Mouse (Mus musculus) forebrain, embryonic 16.5 days (tissue): ENCODE data around the gene Card9. TPM values are rescaled to one million over a fixed set of nuclear protein-coding genes. Genes with fewer than 3 reads are reported as not detected.
"Not testable (repeated sequence)": the region's sequence is repeated elsewhere in the genome, so short reads cannot be mapped to it uniquely, and the experiment has no call there.

Source experiments
- ATAC-seq: fragments of 200-750 bp; cut with Nextera tagmentation; 2 replicates; pipeline ENCODE4 v1.8.0; 2017; ENCODE audit warnings: mild to moderate bottlenecking, moderate library complexity
- H3K27ac ChIP-seq: fragments of 300-500 bp; sonication (generic); 2 replicates; pipeline ENCODE4 v1.5.1; 2014; ENCODE audit warnings: low read length, control low read depth
- H3K27me3 ChIP-seq: fragments of 300-500 bp; sonication (generic); replicated peaks from 2 replicates; pipeline ENCODE4 v1.6.1; 2014; ENCODE audit warnings: low read length; ENCODE audit not compliant: control insufficient read depth, insufficient read depth
- H3K36me3 ChIP-seq: fragments of 300-500 bp; sonication (generic); 2 replicates; pipeline ENCODE4 v1.6.1; 2014; ENCODE audit not compliant: control insufficient read depth, insufficient read depth
- H3K4me1 ChIP-seq: fragments of 300-500 bp; sonication (generic); replicated peaks from 2 replicates; pipeline ENCODE4 v1.6.1; 2014; ENCODE audit warnings: low read length; ENCODE audit not compliant: control insufficient read depth, insufficient read depth
- H3K4me2 ChIP-seq: fragments of 300-500 bp; sonication (generic); 2 replicates; pipeline ENCODE4 v1.6.1; 2014; ENCODE audit warnings: mild to moderate bottlenecking, low read length, control low read depth
- H3K4me3 ChIP-seq: fragments of 300-500 bp; sonication (generic); replicated peaks from 2 replicates; pipeline ENCODE4 v1.5.1; 2014; ENCODE audit warnings: mild to moderate bottlenecking, low read length, control low read depth
- H3K9ac ChIP-seq: fragments of 300-500 bp; sonication (generic); replicated peaks from 2 replicates; pipeline ENCODE4 v1.6.1; 2014; ENCODE audit warnings: low read depth, low read length, control low read depth
- H3K9me3 ChIP-seq: fragments of 300-500 bp; sonication (generic); 2 replicates; pipeline ENCODE4 v1.6.1; 2016; ENCODE audit warnings: low read length; ENCODE audit not compliant: control insufficient read depth
- WGBS: fragments of 180-500 bp; shearing (Covaris S2); extraction: QIAGEN DNeasy Blood & Tissue Kit; methylation state at CpG from one replicate; pipeline ENCODE4 v1.1.7; 2014; 5-methylcytosine and 5-hydroxymethylcytosine counted together
- polyA plus RNA-seq: library from polyadenylated mRNA; unstranded; fragments of >200 nt; fragmentation: Nextera tagmentation; extraction: Ambion mirVana; gene quantifications from 2 replicates; pipeline ENCODE4 v1.2.1, GENCODE M21; 2015

Card9 gene
- polyA plus RNA-seq, 1 experiment from 2014 or later, result 2.2 TPM

- Histone ChIP-seq H3K9me3 (no peaks in the 10 kb centered on the region), H3K9ac (no peak overlapping the region), H3K4me1 (0 out of 2 replicates have a peak, but pooled peaks cover 4% of the 10 kb centered on the region), H3K36me3 (peaks cover 57% of the 10 kb centered on the region), H3K4me3 (no peak overlapping the region), H3K27me3 (no peaks in the 10 kb centered on the region), H3K4me2 (no peak overlapping the region), H3K27ac (no peak overlapping the region)
- ATAC-seq, result no peak
- 92% methylated on average over 8 of the region's 8 CpGs for WGBS
Observed at GRCm38 (mm10) chr2:26398978-26399377, 38.3 kb upstream of the Card9 start.

DNA sequence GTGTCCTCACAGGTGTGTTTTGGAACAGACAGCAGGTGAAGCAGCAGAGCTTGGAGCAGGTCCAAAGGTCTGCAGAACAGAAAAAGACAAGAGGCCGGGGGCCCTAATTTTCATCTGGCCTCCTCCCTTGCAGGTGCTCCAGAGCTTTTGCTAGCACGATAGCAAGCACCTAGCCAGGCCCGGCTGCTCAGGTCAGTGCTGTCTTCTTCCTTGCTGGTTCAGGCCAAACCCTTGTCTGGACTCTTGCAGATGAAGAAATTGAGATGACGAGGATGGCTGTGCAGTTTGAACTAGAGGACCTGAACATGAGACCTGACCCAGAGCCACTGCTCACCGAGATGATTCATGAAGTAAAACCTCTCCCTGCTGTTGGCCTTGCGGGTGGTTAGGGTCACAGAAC is 30.9 kb upstream of the Card9 start:
- Histone ChIP-seq H3K4me2 (no peak overlapping the region), H3K27me3 (no peaks in the 10 kb centered on the region), H3K4me1 (peaks cover 22% of the 10 kb centered on the region), H3K27ac (no peak overlapping the region), H3K9me3 (no peaks in the 10 kb centered on the region), H3K4me3 (no peak overlapping the region), H3K9ac (no peak overlapping the region), H3K36me3 (peaks cover 52% of the 10 kb centered on the region)
- no peak for ATAC-seq
- WGBS, result 94% methylated on average over 6 of the region's 6 CpGs

DNA sequence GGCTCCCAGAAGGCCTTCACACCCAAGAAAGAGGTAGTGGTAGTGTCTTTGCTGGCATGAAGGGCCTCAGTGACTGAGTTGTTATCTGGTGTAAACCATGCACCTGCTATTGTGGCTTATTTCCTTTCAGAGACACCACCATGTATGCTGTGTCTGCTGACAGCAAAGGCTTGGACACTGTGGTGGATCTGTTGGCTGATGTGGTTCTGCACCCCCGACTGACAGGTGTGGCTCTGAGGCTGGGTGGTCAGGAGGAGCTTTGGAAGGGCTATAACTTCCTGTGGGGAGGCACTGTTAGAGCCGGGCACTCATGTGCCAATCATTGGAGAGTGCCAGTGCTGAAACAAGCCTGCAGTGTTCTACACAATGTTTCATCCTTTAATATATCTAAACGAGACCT is 30.2 kb upstream of the Card9 start:
- H3K4me1 ChIP-seq, result peaks cover 22% of the 10 kb centered on the region
- no peak overlapping the region for H3K4me2 ChIP-seq
- ATAC-seq, result no peak
- 92% methylated on average over 3 of the region's 3 CpGs for WGBS
- H3K9me3 ChIP-seq, result no peaks in the 10 kb centered on the region
- no peak overlapping the region for H3K27ac ChIP-seq
- H3K9ac ChIP-seq, result no peak overlapping the region
- no peak overlapping the region for H3K4me3 ChIP-seq
- H3K27me3 ChIP-seq, result no peaks in the 10 kb centered on the region
- H3K36me3 ChIP-seq, result peaks cover 47% of the 10 kb centered on the region

DNA sequence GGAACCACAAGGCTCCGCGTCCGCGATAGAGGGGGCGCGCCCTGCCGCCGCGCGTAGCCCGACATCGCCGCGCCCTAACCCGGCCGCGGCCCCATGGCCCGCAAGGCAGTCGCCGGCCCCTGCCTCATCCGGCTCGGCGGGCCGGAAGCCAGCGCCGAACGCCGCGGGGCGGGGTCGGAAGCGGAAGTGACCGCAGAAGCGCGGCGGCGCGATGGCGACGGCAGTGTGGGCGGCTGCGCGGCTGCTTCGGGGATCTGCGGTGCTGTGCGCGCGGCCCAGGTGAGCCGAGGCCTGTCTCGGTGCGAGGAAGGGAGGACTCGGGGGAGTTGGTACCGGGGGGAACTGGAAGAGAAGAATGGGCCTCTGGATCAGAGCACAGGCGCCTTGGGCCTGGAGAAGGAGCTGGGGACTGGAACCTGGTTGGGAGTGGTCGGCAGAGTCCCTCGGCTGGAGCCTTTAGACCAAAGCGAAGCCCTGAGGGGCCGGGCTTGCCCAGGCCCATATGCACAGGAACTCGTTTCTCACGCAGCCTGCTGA is 28.5 kb upstream of the Card9 start, which contains the start of the genes Entr1 and Pmpca:
Gene Entr1, minus strand, starts transcription at position 163 of the 537 bp plus-strand sequence.
Gene Pmpca, plus strand, starts transcription at position 186 of the 537 bp plus-strand sequence.
- Histone ChIP-seq H3K9me3 (no peaks in the 10 kb centered on the region), H3K9ac (peak within 1 kb of the TSS; percentile 81), H3K36me3 (peaks cover 44% of the 10 kb centered on the region), H3K27ac (peak within 1 kb of the TSS; percentile 62), H3K4me1 (peaks cover 22% of the 10 kb centered on the region), H3K4me2 (peak within 1 kb of the TSS; percentile 99), H3K4me3 (peak within 1 kb of the TSS; percentile 97), H3K27me3 (no peaks in the 10 kb centered on the region)
- ATAC-seq, result peak; percentile 94
- under 1% methylated on average over 57 of the region's 60 CpGs for WGBS

DNA sequence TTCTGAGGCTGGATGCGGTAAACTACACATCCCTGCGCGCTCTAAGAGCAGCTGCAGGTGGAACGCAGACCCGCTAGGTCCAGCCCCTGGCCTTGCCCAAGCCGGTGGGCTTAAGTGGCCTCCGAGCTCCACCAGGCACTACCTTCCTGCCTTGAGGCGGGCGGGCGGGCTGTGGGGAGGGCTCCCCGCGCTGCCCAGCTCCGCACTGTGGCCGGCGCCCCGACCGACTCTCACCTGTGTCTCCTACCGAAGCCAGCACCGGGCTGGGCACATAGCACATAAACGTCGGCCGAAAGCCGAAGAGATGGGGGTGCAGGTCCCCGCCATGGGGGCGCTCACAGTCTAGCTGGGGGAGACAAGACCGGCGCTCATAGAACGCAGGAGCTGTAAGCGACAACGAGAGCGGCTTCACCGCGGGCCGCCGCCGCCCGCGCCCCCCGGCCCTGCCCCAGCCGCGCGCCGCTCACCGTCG is 28.0 kb upstream of the Card9 start:
- peak; percentile 61 for ATAC-seq
- Histone ChIP-seq H3K27me3 (no peaks in the 10 kb centered on the region), H3K36me3 (peaks cover 43% of the 10 kb centered on the region), H3K4me2 (peak overlapping the region; percentile 99), H3K27ac (peak overlapping the region; percentile 62; the same call in 1 of the 2 replicates), H3K4me3 (peak overlapping the region; percentile 97), H3K9ac (peak overlapping the region; percentile 81), H3K9me3 (no peaks in the 10 kb centered on the region), H3K4me1 (peaks cover 22% of the 10 kb centered on the region)
- WGBS, result under 1% methylated on average over 31 of the region's 45 CpGs

DNA sequence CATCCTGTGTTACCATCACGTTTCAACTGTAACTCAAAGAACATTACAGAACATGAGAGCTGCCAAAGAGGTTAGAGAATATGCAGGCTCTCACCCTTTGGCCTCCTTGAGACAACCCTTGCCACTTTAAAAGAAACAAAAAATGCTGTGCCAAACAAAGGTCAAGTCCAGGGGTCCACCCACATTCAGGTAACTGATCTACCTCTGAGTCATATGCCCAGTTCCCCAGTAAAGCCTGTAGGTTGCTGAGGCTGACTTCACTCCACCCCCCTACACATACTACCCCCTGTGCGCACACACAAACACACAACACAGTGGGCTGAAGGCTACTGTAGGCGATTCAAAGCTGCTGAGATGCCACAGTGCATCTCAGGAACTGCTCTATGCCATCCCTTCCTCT is 27.0 kb upstream of the Card9 start:
- H3K4me3 ChIP-seq, result no peak overlapping the region
- no peak overlapping the region for H3K27ac ChIP-seq
- H3K36me3 ChIP-seq, result peaks cover 37% of the 10 kb centered on the region
- H3K27me3 ChIP-seq, result no peaks in the 10 kb centered on the region
- H3K4me1 ChIP-seq, result peaks cover 22% of the 10 kb centered on the region
- no peak overlapping the region for H3K9ac ChIP-seq
- 91% methylated on average over 3 of the region's 3 CpGs for WGBS
- no peaks in the 10 kb centered on the region for H3K9me3 ChIP-seq
- ATAC-seq, result no peak
- H3K4me2 ChIP-seq, result no peak overlapping the region

DNA sequence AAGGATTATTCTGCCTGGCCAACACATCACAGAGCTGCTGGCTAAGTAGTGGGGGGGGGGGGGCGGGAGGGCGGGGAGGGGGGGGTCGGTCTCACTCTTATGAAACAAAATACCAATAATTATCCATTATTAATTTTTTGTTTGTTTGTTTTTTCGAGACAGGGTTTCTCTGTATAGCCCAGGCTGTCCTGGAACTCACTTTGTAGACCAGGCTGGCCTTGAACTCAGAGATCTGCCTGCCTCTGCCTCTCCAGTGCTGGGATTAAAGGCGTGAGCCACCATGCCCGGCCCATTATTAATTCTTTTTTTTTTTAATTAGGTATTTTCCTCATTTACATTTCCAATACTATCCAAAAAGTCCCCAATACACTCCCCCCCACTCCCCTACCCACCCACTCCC is 20.2 kb upstream of the Card9 start:
- not testable (repeated sequence) for H3K27ac ChIP-seq, H3K4me1 ChIP-seq, ATAC-seq, H3K9me3 ChIP-seq, H3K27me3 ChIP-seq
- Histone ChIP-seq H3K9ac (peak overlapping the region; percentile 79), H3K4me2 (peak overlapping the region; percentile 71), H3K36me3 (peaks cover 31% of the 10 kb centered on the region), H3K4me3 (peak overlapping the region; percentile 86)
- WGBS, result 29% methylated on average over 6 of the region's 6 CpGs

GRCm38 (mm10) chr2:26380131-26380771 is 19.5 kb upstream of the Card9 start, which contains the start of gene Snapc4:
Snapc4 (minus strand) TSS chr2:26380653.
- Histone ChIP-seq H3K4me2 (peak within 1 kb of the TSS; percentile 71), H3K27me3 (no peaks in the 10 kb centered on the region), H3K4me3 (peak within 1 kb of the TSS; percentile 86), H3K27ac (no peak within 1 kb of the TSS; the same call in 1 of the 2 replicates), H3K9me3 (no peaks in the 10 kb centered on the region), H3K4me1 (peaks cover 9% of the 10 kb centered on the region), H3K36me3 (peaks cover 28% of the 10 kb centered on the region), H3K9ac (peak within 1 kb of the TSS; percentile 79)
- WGBS, result under 1% methylated on average over 38 of the region's 38 CpGs
- ATAC-seq, result peak; percentile 98

DNA sequence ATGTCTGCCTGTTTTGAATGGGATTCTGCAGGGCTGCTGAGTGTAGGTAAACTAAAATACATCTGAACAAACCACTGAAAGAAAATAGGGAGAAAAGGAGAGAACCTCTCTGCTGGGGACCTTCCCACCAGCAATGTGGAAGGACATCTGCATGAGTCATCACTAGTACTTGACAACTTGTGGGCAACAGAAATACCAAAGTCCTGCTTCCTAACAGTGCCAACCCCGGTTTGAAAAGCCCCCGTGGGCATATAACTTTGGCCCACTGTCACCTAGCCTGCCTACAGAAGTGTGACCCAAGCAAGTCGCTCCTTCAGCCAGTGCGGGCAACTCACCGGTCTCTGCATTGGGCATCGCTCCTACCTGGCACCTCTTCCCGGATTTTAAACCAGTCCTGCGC is 11.7 kb upstream of the Card9 start:
- Histone ChIP-seq H3K9me3 (no peaks in the 10 kb centered on the region), H3K4me1 (no peaks in the 10 kb centered on the region), H3K27me3 (no peaks in the 10 kb centered on the region), H3K36me3 (peaks cover 55% of the 10 kb centered on the region), H3K4me2 (no peak overlapping the region), H3K4me3 (no peak overlapping the region), H3K9ac (no peak overlapping the region), H3K27ac (no peak overlapping the region)
- no peak for ATAC-seq
- 92% methylated on average over 8 of the region's 8 CpGs for WGBS
